Mouse (Mus musculus): ENCODE results near the gene Rusc2.

The Rusc2 gene

GRCm38 (mm10) chr4:43418450-43418849 is 36.7 kb downstream of the Rusc2 start:
- no peak for DNase-seq

- no peak for DNase-seq
These were observed 37.3 kb downstream of the Rusc2 start for GRCm38 (mm10) chr4:43418973-43419656.

GRCm38 (mm10) chr4:43419801-43420281 is 38.1 kb downstream of the Rusc2 start:
- no peak for DNase-seq

- DNase-seq: peak; percentile 79
These were observed 38.5 kb downstream of the Rusc2 start for GRCm38 (mm10) chr4:43420305-43420704.

GRCm38 (mm10) chr4:43421632-43422240 is 40.0 kb downstream of the Rusc2 start:
- no peak for DNase-seq

DNA sequence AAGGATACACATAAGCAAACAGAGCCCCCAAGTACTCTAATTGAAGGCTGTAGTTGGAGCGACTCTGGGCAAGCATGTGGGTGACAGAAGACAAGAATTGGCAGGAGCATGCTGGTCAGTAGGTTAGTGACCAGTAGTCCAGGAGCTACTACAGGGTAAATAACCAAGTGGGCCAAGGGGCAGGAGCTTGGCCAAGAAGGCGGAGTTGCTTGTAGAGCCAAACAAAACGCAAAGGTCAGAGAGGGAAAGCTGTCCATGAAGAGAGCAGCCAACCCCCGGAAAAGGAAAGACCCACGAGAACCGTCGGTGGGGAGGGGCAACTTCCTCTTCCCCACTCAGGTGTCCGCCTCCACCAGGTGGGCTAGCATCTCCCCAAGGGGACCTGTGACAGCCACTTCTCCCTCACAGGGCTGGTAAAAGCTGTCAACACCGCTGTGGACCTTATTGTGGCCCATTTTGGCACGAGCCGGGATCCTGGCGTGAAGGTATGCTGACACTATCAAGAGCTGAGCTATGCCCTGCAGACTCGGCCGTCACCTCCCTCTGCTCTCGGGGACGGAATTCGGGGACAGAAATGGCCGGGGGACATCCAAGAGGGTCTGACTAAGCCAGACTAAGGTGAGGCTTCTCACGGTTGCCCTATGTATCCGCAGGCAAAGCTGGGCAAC is 41.6 kb downstream of the Rusc2 start:
- no peak for DNase-seq

DNA sequence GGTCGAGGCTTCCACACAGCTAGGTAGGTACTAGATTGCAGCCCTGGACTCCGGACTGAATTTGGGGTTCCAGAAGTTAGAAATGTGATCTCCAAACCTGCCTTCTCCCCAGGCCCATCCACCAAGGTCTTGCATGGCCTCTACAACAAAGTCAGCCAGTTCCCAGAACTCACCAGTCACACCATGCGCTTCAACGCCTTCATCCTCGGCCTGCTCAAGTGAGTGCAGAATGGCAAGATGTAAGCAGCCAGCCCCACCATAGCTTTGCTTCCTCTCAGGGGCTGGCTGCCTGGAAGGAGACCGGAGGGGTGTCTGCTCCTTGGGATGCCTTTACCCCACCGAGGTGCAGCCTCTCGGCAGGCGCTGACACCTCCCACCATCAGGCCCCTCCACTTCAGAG is 42.3 kb downstream of the Rusc2 start:
- DNase-seq: no peak

DNA sequence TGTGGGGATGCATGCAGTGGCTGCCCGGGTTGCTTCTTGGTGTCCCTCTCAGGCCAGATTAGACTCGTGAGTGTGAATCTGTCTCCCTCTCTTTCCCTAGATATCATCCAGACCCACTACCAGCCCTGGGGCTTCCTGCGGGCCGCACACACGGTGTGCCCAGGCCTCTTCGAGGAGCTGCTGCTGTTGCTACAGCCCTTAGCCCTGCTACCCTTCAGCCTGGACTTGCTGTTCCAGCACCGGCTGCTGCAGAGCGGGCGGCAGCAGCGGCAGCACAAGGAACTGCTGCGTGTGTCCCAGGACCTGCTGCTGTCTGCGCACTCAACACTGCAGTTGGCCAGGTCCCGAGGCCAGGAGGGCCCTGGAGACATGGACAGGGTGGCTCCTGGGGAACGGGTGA is 43.4 kb downstream of the Rusc2 start:
- DNase-seq: no peak

- no peak for DNase-seq
These were observed 44.0 kb downstream of the Rusc2 start for GRCm38 (mm10) chr4:43425648-43426380.

GRCm38 (mm10) chr4:43426487-43426886 is 44.7 kb downstream of the Rusc2 start:
- no peak for DNase-seq

GRCm38 (mm10) chr4:43427501-43428179 is 45.9 kb downstream of the Rusc2 start:
- DNase-seq: no peak

DNA sequence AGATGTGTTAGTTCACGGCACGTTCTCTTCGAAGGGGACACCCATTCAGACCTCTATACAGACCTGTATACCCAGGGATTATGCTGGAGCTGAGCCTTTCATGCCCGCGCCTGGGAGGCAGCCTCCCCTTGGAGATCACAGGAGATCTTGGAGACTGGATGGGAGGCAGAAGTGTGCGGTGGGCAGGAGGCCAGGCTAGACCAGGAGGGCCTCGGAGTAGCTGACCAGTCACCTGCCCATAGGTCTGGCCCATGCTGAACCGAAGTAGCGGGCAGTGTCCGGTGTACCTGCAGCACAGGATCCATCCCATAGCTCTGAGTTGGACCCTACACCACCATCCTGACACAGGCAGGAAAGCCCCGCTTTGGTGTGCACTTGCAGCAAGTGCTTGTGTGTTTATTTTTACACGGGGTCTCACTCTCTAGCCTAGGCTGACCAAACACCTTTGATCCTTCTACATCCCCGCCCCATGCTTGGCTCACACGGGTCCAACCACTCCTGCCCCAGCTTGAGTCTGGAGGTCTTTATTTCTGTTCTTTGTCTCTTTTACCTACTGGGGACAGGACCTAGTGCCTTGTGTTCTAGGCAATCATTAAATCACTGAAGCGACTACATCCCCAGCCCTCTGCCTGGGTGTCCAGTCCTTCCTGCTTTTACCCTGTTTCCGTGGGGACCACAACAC is 46.5 kb downstream of the Rusc2 start:
- DNase-seq: no peak

- DNase-seq: no peak
These were observed 47.2 kb downstream of the Rusc2 start, which contains the start of gene Fam166b for GRCm38 (mm10) chr4:43428946-43429345. TSS of gene Fam166b (minus strand) at chr4:43429134.

- DNase-seq: peak; percentile 85
These were observed 49.9 kb downstream of the Rusc2 start for GRCm38 (mm10) chr4:43431690-43432089.

GRCm38 (mm10) chr4:43432832-43433231 is 51.1 kb downstream of the Rusc2 start:
- DNase-seq: no peak

DNA sequence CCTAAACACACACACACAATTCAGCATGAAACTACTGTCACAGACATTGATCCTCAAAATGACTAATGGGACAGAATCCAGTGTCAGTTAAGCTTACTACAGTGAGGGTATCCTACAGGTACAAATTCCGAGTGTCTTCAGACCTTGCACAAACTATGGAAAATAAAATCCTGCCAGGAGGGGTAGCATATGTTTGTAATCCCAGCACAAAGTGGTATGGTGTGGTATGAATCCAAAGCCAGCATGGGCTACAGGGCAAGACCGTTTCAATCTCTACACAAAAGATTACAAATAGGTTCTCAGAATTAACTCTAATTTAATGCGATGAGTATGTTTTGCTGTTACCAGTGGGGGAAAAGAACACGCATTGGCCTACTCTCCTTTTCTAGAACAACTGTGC is 59.9 kb downstream of the Rusc2 start, which contains the start of gene Tesk1:
TSS of gene Tesk1 (plus strand) at position 301 of the 400 bp plus-strand sequence.
- DNase-seq: no peak

DNA sequence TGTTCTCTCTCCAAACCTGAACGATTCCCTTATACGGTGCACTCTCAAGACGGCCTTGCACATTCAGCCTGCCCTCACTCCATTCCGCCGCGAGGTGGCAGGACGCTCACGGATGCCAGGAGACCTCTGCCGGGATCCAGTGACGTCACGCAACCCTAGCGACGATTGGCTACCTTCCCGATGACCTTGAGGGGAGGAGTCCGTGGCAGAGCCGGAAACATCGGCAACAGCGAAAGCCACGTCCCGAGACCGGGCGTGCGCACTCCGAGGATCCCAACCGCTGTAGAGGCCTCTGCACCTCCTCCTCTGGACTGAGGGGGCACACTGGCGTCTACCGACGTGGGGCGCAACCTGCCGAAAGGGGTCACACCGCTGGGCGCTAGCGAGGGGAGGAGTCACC is 60.3 kb downstream of the Rusc2 start:
- DNase-seq: peak; percentile 99

- peak; percentile 75 for DNase-seq
These were observed 60.9 kb downstream of the Rusc2 start for GRCm38 (mm10) chr4:43442456-43443361.

- no peak for DNase-seq
These were observed 61.7 kb downstream of the Rusc2 start for GRCm38 (mm10) chr4:43443511-43443910.

DNA sequence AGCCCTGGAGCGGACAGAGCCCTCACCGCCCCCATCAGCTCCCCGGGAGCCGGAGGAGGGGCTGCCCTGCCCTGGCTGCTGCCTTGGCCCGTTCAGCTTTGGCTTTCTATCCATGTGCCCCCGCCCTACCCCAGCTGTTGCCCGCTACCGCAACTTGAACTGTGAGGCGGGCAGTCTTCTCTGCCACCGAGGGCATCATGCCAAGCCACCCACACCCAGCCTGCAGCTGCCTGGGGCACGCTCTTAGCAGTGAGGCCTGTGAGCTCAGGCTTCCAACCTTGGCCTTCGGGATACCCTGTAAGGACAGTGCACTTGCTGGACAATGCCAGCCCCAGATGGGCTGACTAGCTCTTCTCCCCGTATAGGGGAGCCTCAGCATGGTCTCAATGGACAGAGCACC is 65.5 kb downstream of the Rusc2 start:
- no peak for DNase-seq

GRCm38 (mm10) chr4:43448554-43448953 is 66.8 kb downstream of the Rusc2 start:
- no peak for DNase-seq
